Mouse (Mus musculus) erythroid progenitor cell, adult 5-6 weeks (primary cell): ENCODE measurements around the gene Gpc6. TPM values are rescaled to one million over a fixed set of nuclear protein-coding genes. Genes with fewer than 3 reads are reported as not detected.

Experiments
- ATAC-seq: replicated peaks from 2 replicates; pipeline ENCODE4 v1.8.0; 2016; ENCODE audit warnings: moderate number of reproducible peaks, mild to moderate bottlenecking, moderate TSS enrichment, inconsistent platforms; ENCODE audit not compliant: poor library complexity, low FRiP score, severe bottlenecking
- total RNA-seq, 2 experiments: library from RNA; stranded (forward) in 1 of 2; stranded (reverse) in 1 of 2; fragments of 150-400 nt in 1 of 2; fragments of 186-747, 209-891 nt in 1 of 2; gene quantifications; 2 replicates each; pipeline versions ENCODE4 v1.2.3 to v1.2.4; 2015 to 2017; ENCODE audit warnings: low replicate concordance in 2 of 2

Gpc6 gene
- total RNA-seq (2015; ENCODE audit: low replicate concordance) (not detected in 2 replicates), total RNA-seq (2017; ENCODE audit: low replicate concordance) (not detected in 2 replicates)

- no peak for ATAC-seq
Observed at GRCm38 (mm10) chr14:116924876-116925601, at the start of gene Gpc6. Gene Gpc6 (plus strand): TSS chr14:116925315.

GRCm38 (mm10) chr14:116882480-116883044 lies 42.6 kb upstream of the Gpc6 start:
- ATAC-seq: no peak

- no peak for ATAC-seq
Observed at GRCm38 (mm10) chr14:116894316-116894715, 30.8 kb upstream of the Gpc6 start.

GRCm38 (mm10) chr14:116897971-116898370 lies 27.1 kb upstream of the Gpc6 start:
- ATAC-seq: no peak

GRCm38 (mm10) chr14:116911768-116912167 lies 13.3 kb upstream of the Gpc6 start:
- no peak for ATAC-seq

GRCm38 (mm10) chr14:116916874-116917273 lies 8.2 kb upstream of the Gpc6 start:
- ATAC-seq: no peak

- ATAC-seq: no peak
Observed at GRCm38 (mm10) chr14:116924266-116924665, 849 bp upstream of the Gpc6 start.

- ATAC-seq: no peak
Observed at GRCm38 (mm10) chr14:116925691-116926403, 732 bp downstream of the Gpc6 start.

GRCm38 (mm10) chr14:116926404-116927171 lies 1.5 kb downstream of the Gpc6 start:
- ATAC-seq: no peak

- ATAC-seq: no peak
Observed at GRCm38 (mm10) chr14:116927341-116928315, 2.5 kb downstream of the Gpc6 start.

GRCm38 (mm10) chr14:116928395-116928794 lies 3.3 kb downstream of the Gpc6 start:
- ATAC-seq: no peak

GRCm38 (mm10) chr14:116928796-116929529 lies 3.8 kb downstream of the Gpc6 start:
- ATAC-seq: no peak

GRCm38 (mm10) chr14:116933825-116934224 lies 8.7 kb downstream of the Gpc6 start:
- no peak for ATAC-seq

- no peak for ATAC-seq
Observed at GRCm38 (mm10) chr14:116937910-116938560, 12.9 kb downstream of the Gpc6 start.

GRCm38 (mm10) chr14:116938735-116939134 lies 13.6 kb downstream of the Gpc6 start:
- ATAC-seq: no peak

- ATAC-seq: no peak
Observed at GRCm38 (mm10) chr14:116939561-116939960, 14.4 kb downstream of the Gpc6 start.

- ATAC-seq: no peak
Observed at GRCm38 (mm10) chr14:116941772-116942171, 16.7 kb downstream of the Gpc6 start.

GRCm38 (mm10) chr14:116943751-116944150 lies 18.6 kb downstream of the Gpc6 start:
- ATAC-seq: no peak
